Mouse (Mus musculus): ENCODE data around the gene Sult2a2.
"Not testable (repeated sequence)": the region's sequence is repeated elsewhere in the genome, so short reads cannot be mapped to it uniquely, and the experiment has no call there.

- not testable (repeated sequence) for TF ChIP-seq POLR2A (IDR thresholded peaks at IDR 0.05; ENCODE audit: extremely low read depth, insufficient read depth, low read length); CTCF (IDR thresholded peaks at IDR 0.05; ENCODE audit: low read depth, low read length)
These were observed at the start of gene Sult2a2 for GRCm38 (mm10) chr7:13733205-13733604.

Measured in liver, adult 2 months (tissue).